Mouse (Mus musculus) C2C12 (cell line): ENCODE results near the gene Zfp383. TPM values are rescaled to one million over a fixed set of nuclear protein-coding genes. Genes with fewer than 3 reads are reported as not detected.
A peak's percentile ranks its signal among the peaks of the same experiment; 100 is the strongest.

Source experiments
- H3K27me3 ChIP-seq: one replicate; pipeline ENCODE4 v1.6.1; 2011; ENCODE audit not compliant: control insufficient read depth, insufficient read depth, insufficient read length
- H3K36me3 ChIP-seq: one replicate; pipeline ENCODE4 v1.6.1; 2011; ENCODE audit not compliant: control insufficient read depth, insufficient read depth
- H3K4me3 ChIP-seq: one replicate; pipeline ENCODE4 v1.5.1; 2011; ENCODE audit warnings: mild to moderate bottlenecking, control low read depth; ENCODE audit not compliant: poor library complexity, insufficient read depth, severe bottlenecking
- H3K79me2 ChIP-seq: one replicate; pipeline ENCODE4 v1.6.1; 2011; ENCODE audit not compliant: control insufficient read depth, insufficient read depth
- H3K79me3 ChIP-seq: one replicate; pipeline ENCODE4 v1.6.1; 2011; ENCODE audit warnings: low read depth, control low read depth
- H3ac ChIP-seq: one replicate; pipeline ENCODE3; 2011; ENCODE audit warnings: low read depth; ENCODE audit not compliant: control insufficient read depth, insufficient read length
- CEBPB ChIP-seq: IDR thresholded peaks from one replicate; pipeline ENCODE4 v1.6.1; 2011; ENCODE audit warnings: low read depth, mild to moderate bottlenecking, control low read depth, moderate library complexity
- CTCF ChIP-seq: IDR thresholded peaks from one replicate; pipeline ENCODE4 v1.5.1; 2011; ENCODE audit not compliant: control insufficient read depth, insufficient read depth, insufficient read length
- FOSL1 ChIP-seq: IDR thresholded peaks from one replicate; pipeline ENCODE4 v1.8.0; 2011; ENCODE audit warnings: mild to moderate bottlenecking, low read length; ENCODE audit not compliant: poor library complexity, insufficient read depth, severe bottlenecking
- MAX ChIP-seq: IDR thresholded peaks from one replicate; pipeline ENCODE4 v1.6.1; 2011; ENCODE audit warnings: mild to moderate bottlenecking, control low read depth
- MYOD1 ChIP-seq: IDR thresholded peaks from one replicate; pipeline ENCODE4 v1.6.1; 2011; ENCODE audit warnings: low read depth; ENCODE audit not compliant: control insufficient read depth, insufficient read length
- MYOG ChIP-seq: IDR thresholded peaks from one replicate; pipeline ENCODE4 v1.6.1; 2011; ENCODE audit not compliant: control insufficient read depth, insufficient read length; ENCODE audit errors: extremely low read depth
- USF1 ChIP-seq: IDR thresholded peaks from one replicate; pipeline ENCODE4 v1.6.1; 2011; ENCODE audit warnings: low read depth, mild to moderate bottlenecking, control low read depth, moderate library complexity
- polyA plus RNA-seq: library from polyadenylated mRNA; unstranded; fragments of >200 nt; fragmentation: generic; extraction: Trizol; gene quantifications from one replicate; pipeline ENCODE4 v1.2.1, GENCODE M21; 2012; ENCODE audit warnings: missing spikeins

The Zfp383 gene
- polyA plus RNA-seq, 1 experiment = 1.8 TPM

DNA sequence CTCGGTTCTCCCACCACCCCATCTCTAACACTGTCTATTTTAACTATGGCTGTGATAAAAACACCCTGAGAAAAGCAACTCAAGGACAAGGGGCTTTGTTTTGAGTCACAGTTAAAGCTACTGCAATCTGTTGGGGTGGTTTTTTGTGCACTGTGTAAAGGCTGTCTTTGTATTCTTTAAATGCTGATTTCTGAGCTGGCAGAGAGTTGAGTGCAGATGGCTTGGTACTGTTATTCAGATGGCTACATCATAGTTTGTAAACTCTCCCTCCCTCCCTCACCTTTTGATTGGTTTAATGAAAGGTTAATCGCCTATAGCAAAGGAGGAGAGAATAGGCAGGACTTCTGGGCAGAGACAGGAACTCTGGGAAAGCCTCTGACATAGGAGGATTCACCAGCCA lies 36.2 kb downstream of the Zfp383 start:
- Histone ChIP-seq H3K4me3 (no peak overlapping the region), H3K36me3 (no peaks in the 10 kb centered on the region), H3K79me3 (no peaks in the 10 kb centered on the region), H3K79me2 (no peaks in the 10 kb centered on the region), H3K27me3 (no peaks in the 10 kb centered on the region), H3ac (no peak overlapping the region)
- TF ChIP-seq MYOD1 = no peak
- TF ChIP-seq CEBPB = no peak
- no peak for TF ChIP-seq USF1
- no peak for TF ChIP-seq FOSL1

DNA sequence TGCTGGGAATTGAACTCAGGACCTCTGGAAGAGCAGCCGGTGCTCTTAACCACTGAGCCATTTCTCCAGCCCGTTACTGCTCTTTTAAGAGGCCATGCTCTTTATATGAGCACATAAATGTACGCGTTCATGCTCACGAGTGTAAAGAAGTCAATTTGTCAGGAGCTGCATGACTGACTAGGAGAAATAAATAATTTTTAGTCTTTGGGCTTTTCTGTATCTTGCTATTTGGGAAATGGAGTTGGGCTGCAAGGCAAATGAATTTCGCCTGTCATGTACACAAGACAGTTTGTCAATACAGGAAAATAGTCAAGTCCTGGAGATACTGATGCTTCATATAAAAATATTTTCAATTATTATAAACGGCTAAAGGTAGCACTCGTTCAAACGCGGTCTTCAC lies 45.1 kb downstream of the Zfp383 start:
- TF ChIP-seq CEBPB = no peak
- no peaks in the 10 kb centered on the region for H3K79me3 ChIP-seq
- H3K79me2 ChIP-seq = no peaks in the 10 kb centered on the region
- no peak overlapping the region for H3ac ChIP-seq
- H3K27me3 ChIP-seq = no peaks in the 10 kb centered on the region
- peak overlapping the region; percentile 37 for H3K4me3 ChIP-seq
- no peaks in the 10 kb centered on the region for H3K36me3 ChIP-seq

DNA sequence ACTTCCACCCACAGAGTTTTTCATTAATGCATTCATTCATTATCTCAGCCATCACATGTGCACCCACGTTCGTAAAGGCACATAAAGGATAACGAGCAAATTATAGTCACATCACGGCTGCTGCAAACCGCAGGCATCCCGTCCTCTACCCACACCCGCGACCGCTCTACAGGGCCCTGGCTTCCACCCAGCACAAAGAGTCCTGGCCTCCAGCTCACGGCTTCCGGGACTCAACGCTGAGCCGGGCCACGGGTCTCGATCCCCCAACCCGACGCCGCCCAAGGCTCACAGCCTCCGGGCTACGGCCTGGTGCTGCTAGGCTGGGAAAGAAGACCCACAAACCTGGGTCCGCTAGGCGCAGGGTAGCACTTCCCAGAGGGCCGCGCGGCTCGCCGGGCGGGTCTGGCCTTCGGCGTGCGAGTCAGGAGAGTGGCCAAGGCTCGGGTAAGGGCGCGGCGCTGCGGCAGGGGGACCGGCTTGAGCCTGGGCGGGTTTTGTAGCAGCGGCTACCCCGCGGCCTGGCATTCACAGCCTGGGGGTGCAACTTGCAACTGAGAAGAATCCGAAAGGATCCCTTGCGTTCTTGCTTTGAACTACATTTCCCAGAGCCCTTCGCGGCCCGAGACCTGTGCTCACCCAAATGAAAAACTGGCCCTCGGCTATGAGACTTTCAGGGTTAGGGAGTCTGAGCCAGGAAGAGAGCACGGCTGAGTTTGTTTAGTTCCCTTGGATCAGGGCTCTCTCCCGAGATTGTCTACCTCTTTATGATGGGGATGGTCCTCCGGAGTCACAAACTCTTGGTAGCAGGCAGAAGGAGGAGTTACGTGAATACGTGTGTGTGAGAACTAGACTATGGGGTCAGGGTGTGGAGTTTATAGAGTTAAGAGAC lies 45.7 kb downstream of the Zfp383 start, which contains the start of gene Zfp74:
Gene Zfp74, minus strand, starts transcription at position 577 of the 889 bp plus-strand sequence.
- no peak for TF ChIP-seq MYOD1
- no peak for TF ChIP-seq USF1
- no peak for TF ChIP-seq MAX
- no peak for TF ChIP-seq MYOG
- no peak for TF ChIP-seq CEBPB
- no peak for TF ChIP-seq CTCF
- no peak for TF ChIP-seq FOSL1

DNA sequence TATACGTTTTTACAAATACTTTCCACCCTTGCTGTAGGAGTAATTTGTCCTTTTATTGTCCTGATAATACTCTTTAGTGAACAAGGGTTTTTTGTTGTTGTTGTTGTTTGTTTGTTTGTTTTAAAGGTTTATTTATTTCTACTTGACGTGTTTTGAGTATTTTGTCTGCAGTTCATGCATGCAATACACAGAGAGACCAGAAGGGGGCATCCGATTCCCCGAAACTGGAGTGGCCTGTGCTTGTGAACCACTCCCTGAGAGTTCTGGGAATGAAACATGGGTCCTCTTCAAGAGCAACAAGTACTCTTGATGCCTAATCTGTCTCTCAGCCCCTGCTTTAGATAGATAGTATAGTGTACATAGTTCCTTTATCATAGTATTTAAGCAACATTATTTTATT lies 46.7 kb downstream of the Zfp383 start:
- Histone ChIP-seq H3K36me3 (no peaks in the 10 kb centered on the region), H3K4me3 (no peak overlapping the region), H3ac (no peak overlapping the region), H3K79me2 (no peaks in the 10 kb centered on the region), H3K27me3 (no peaks in the 10 kb centered on the region), H3K79me3 (no peaks in the 10 kb centered on the region)
- TF ChIP-seq CTCF (peak; percentile 28), MYOG (no peak)

More for the DNA sequence above, 45.7 kb downstream of the Zfp383 start, which contains the start of gene Zfp74:
- Histone ChIP-seq H3K79me3 (no peaks in the 10 kb centered on the region), H3K4me3 (peak within 1 kb of the TSS; percentile 37), H3K27me3 (no peaks in the 10 kb centered on the region), H3ac (peak within 1 kb of the TSS; percentile 57), H3K36me3 (no peaks in the 10 kb centered on the region), H3K79me2 (no peaks in the 10 kb centered on the region)

DNA sequence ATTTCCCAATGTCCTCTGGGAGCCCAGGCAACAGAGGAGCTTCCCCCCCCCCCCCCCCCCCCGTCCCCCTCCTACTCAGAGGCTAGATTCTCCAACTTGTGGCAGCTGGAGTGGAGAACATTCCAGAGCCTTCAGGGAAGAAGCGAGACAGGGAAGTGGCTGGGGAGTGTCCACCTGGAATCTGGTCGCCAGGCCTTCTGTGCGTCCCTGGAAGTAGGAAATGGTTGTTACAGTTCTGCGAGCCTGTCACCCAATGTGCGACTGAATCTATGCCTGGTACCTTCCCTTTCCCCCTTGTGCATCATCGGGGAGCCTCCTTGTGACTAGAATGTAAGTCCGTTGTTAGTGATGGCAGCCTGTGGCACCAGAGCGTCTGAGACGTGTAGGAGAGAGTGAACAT lies 48.2 kb downstream of the Zfp383 start:
- Histone ChIP-seq H3K27me3 (no peaks in the 10 kb centered on the region), H3K36me3 (no peaks in the 10 kb centered on the region), H3K79me2 (no peaks in the 10 kb centered on the region), H3K4me3 (no peak overlapping the region), H3ac (no peak overlapping the region), H3K79me3 (no peaks in the 10 kb centered on the region)
- TF ChIP-seq USF1 (no peak), FOSL1 (no peak), CTCF (no peak), MAX (no peak), CEBPB (no peak)

DNA sequence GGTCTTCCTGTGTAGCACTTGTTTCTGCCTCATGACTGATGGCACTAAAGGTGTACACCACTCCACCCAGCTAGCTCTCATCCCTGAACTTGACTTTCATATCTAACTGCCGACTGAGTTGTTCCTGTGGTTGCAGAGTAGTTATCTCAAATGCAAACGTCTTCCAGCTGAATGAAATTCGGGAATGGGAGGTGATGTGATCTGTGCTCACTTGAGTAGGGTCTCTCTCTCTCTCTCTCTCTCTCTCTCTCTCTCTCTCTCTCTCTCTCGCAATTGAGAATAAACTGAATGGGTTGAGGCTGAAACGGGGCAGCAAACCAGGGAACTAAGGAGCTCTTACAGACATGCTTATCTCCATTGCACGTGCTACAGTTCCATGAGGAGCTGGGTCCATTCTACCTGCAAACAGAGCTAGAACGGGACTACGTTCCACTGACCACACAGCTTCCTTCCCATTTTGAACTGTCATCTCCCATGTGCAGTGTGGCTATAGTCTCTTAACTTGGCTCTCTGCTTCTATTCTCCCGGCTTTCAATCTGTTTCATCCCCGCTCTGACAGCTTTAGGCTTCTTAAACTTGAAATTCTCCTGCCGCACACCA lies 50.2 kb downstream of the Zfp383 start:
- Histone ChIP-seq H3K36me3 (no peaks in the 10 kb centered on the region), H3K4me3 (no peak overlapping the region), H3K27me3 (no peaks in the 10 kb centered on the region), H3K79me3 (no peaks in the 10 kb centered on the region), H3K79me2 (no peaks in the 10 kb centered on the region), H3ac (no peak overlapping the region)
- TF ChIP-seq MYOD1 (no peak), MYOG (no peak), CTCF (no peak), MAX (no peak), FOSL1 (no peak), USF1 (no peak), CEBPB (no peak)
